Mouse (Mus musculus): ENCODE results near the gene Gltpd2.
A peak's percentile ranks its signal among the peaks of the same experiment; 100 is the strongest.
"Not testable (repeated sequence)": the region's sequence is repeated elsewhere in the genome, so short reads cannot be mapped to it uniquely, and the experiment has no call there.

Gltpd2 gene

GRCm38 (mm10) chr11:70518436-70518835 lies 560 bp upstream of the Gltpd2 start:
- DNase-seq, result no peak

GRCm38 (mm10) chr11:70520178-70520769 lies 1.3 kb downstream of the Gltpd2 start:
- DNase-seq, result peak; percentile 31

- not testable (repeated sequence) for DNase-seq
These were observed 4.5 kb downstream of the Gltpd2 start for GRCm38 (mm10) chr11:70523306-70523989.

- no peak for DNase-seq
These were observed 5.8 kb downstream of the Gltpd2 start for GRCm38 (mm10) chr11:70524782-70525181.

GRCm38 (mm10) chr11:70525184-70525678 lies 6.2 kb downstream of the Gltpd2 start, which contains the start of gene Psmb6:
Gene Psmb6, plus strand, starts transcription at chr11:70525367.
- DNase-seq, result peak; percentile 89

GRCm38 (mm10) chr11:70525726-70526125 lies 6.7 kb downstream of the Gltpd2 start:
- no peak for DNase-seq

GRCm38 (mm10) chr11:70526211-70526610 lies 7.2 kb downstream of the Gltpd2 start:
- DNase-seq, result no peak

GRCm38 (mm10) chr11:70528610-70529009 lies 9.6 kb downstream of the Gltpd2 start:
- DNase-seq, result no peak

- not testable (repeated sequence) for DNase-seq
These were observed 12.1 kb downstream of the Gltpd2 start for GRCm38 (mm10) chr11:70531065-70531464.

GRCm38 (mm10) chr11:70532839-70533238 lies 13.8 kb downstream of the Gltpd2 start, which contains the start of gene Gm40193:
Gene Gm40193, minus strand, starts transcription at chr11:70532939.
- DNase-seq, result no peak

- no peak for DNase-seq
These were observed 20.4 kb downstream of the Gltpd2 start for GRCm38 (mm10) chr11:70539423-70539822.

- peak; percentile 93 for DNase-seq
These were observed 21.0 kb downstream of the Gltpd2 start, which contains the start of gene Pld2 for GRCm38 (mm10) chr11:70539877-70540587. Gene Pld2, plus strand, starts transcription at chr11:70540064.

GRCm38 (mm10) chr11:70540928-70541327 lies 21.9 kb downstream of the Gltpd2 start:
- DNase-seq, result no peak

GRCm38 (mm10) chr11:70541415-70541814 lies 22.4 kb downstream of the Gltpd2 start:
- DNase-seq, result no peak

- no peak for DNase-seq
These were observed 25.5 kb downstream of the Gltpd2 start for GRCm38 (mm10) chr11:70544496-70544895.

GRCm38 (mm10) chr11:70551526-70551925 lies 32.5 kb downstream of the Gltpd2 start:
- DNase-seq, result no peak

GRCm38 (mm10) chr11:70553940-70554339 lies 34.9 kb downstream of the Gltpd2 start:
- DNase-seq, result peak; percentile 15

- DNase-seq, result no peak
These were observed 38.5 kb downstream of the Gltpd2 start for GRCm38 (mm10) chr11:70557545-70557944.

GRCm38 (mm10) chr11:70561937-70562286 lies 42.9 kb downstream of the Gltpd2 start:
- no peak for DNase-seq

- peak; percentile 89 for DNase-seq
These were observed 43.4 kb downstream of the Gltpd2 start, which contains the start of gene Mink1 for GRCm38 (mm10) chr11:70562287-70562994. Gene Mink1, plus strand, starts transcription at chr11:70562881.

GRCm38 (mm10) chr11:70562995-70563469 lies 44.0 kb downstream of the Gltpd2 start:
- no peak for DNase-seq

- peak; percentile 69 for DNase-seq
These were observed 44.7 kb downstream of the Gltpd2 start for GRCm38 (mm10) chr11:70563470-70564275.
